Mouse (Mus musculus): ENCODE measurements around the gene Rcl1.

GRCm38 (mm10) chr19:29064451-29065102, 36.6 kb upstream of the Rcl1 start:
- no peak for TF ChIP-seq POLR2A (IDR thresholded peaks at IDR 0.05; ENCODE audit: low read depth, low read length)
- no peak for TF ChIP-seq CTCF (IDR thresholded peaks at IDR 0.05; ENCODE audit: extremely low read depth, insufficient read depth, insufficient read length, insufficient replicate concordance)
